Mouse (Mus musculus) intestine, embryonic 14.5 days (tissue): Measurements from ENCODE around the gene Spata7. TPM values are rescaled to one million over a fixed set of nuclear protein-coding genes. Genes with fewer than 3 reads are reported as not detected.

Source experiments
- ATAC-seq: fragments of 200-750 bp; cut with Nextera tagmentation; replicated peaks from 2 replicates; pipeline ENCODE4 v1.8.0; 2017; ENCODE audit warnings: low read depth, moderate number of reproducible peaks, moderate TSS enrichment, moderate library complexity; ENCODE audit not compliant: low FRiP score, low TSS enrichment
- DNase-seq: peaks from one replicate; pipeline ENCODE4 v3.0.0-alpha.2; 2018; ENCODE audit warnings: low spot score
- H3K27ac ChIP-seq: fragments of 300-500 bp; sonication (generic); 2 replicates; pipeline ENCODE4 v1.5.1; 2014; ENCODE audit warnings: low read depth, mild to moderate bottlenecking, control low read depth
- H3K27me3 ChIP-seq: fragments of 300-500 bp; sonication (generic); replicated peaks from 2 replicates; pipeline ENCODE4 v1.6.1; 2014; ENCODE audit warnings: low read length, control low read depth; ENCODE audit not compliant: control insufficient read depth, insufficient read depth
- H3K36me3 ChIP-seq: fragments of 300-500 bp; sonication (generic); 2 replicates; pipeline ENCODE4 v1.6.1; 2014; ENCODE audit warnings: low read length, control low read depth; ENCODE audit not compliant: control insufficient read depth, insufficient read depth
- H3K4me1 ChIP-seq: fragments of 300-500 bp; sonication (generic); replicated peaks from 2 replicates; pipeline ENCODE4 v1.6.1; 2014; ENCODE audit warnings: low read length, control low read depth, mixed read lengths; ENCODE audit not compliant: control insufficient read depth, insufficient read depth
- H3K4me2 ChIP-seq: fragments of 300-500 bp; sonication (generic); 2 replicates; pipeline ENCODE4 v1.6.1; 2014; ENCODE audit warnings: low read length
- H3K4me3 ChIP-seq: fragments of 300-500 bp; sonication (generic); 2 replicates; pipeline ENCODE4 v1.5.1; 2014; ENCODE audit warnings: low read depth, low read length, control low read depth, mixed read lengths
- H3K9ac ChIP-seq: fragments of 300-500 bp; sonication (generic); 2 replicates; pipeline ENCODE4 v1.6.1; 2014; ENCODE audit warnings: mild to moderate bottlenecking, low read length
- H3K9me3 ChIP-seq: fragments of 300-500 bp; sonication (generic); 2 replicates; pipeline ENCODE4 v1.6.1; 2016; ENCODE audit warnings: low read length, control low read depth; ENCODE audit not compliant: control insufficient read depth
- WGBS: fragments of 180-500 bp; shearing (Covaris S2); extraction: QIAGEN DNeasy Blood & Tissue Kit; methylation state at CpG from one replicate; pipeline ENCODE4 v1.1.7; 2014; 5-methylcytosine and 5-hydroxymethylcytosine counted together
- polyA plus RNA-seq: library from polyadenylated mRNA; unstranded; fragments of >200 nt; fragmentation: Nextera tagmentation; extraction: Ambion mirVana; gene quantifications from 2 replicates; pipeline ENCODE4 v1.2.1, GENCODE M21; 2014

Gene Spata7
- polyA plus RNA-seq, 1 experiment from 2014 or later = 12.9 TPM

- Histone ChIP-seq H3K36me3 (peaks cover 52% of the 10 kb centered on the region), H3K27me3 (no peaks in the 10 kb centered on the region), H3K27ac (no peak overlapping the region), H3K4me3 (no peak overlapping the region), H3K4me2 (no peak overlapping the region), H3K4me1 (no peaks in the 10 kb centered on the region), H3K9me3 (no peaks in the 10 kb centered on the region), H3K9ac (no peak overlapping the region)
- no peak for ATAC-seq
- 85% methylated on average over 15 of the region's 15 CpGs for WGBS
- DNase-seq = no peak
Observed at GRCm38 (mm10) chr12:98679906-98680305, 51.9 kb downstream of the Spata7 start.

GRCm38 (mm10) chr12:98682196-98682595, 54.2 kb downstream of the Spata7 start:
- no peak overlapping the region for H3K27ac ChIP-seq
- no peaks in the 10 kb centered on the region for H3K27me3 ChIP-seq
- ATAC-seq (no peak), DNase-seq (no peak)
- no peaks in the 10 kb centered on the region for H3K4me1 ChIP-seq
- H3K4me3 ChIP-seq = no peak overlapping the region
- 80% methylated on average over 15 of the region's 15 CpGs for WGBS
- H3K9me3 ChIP-seq = no peaks in the 10 kb centered on the region
- H3K36me3 ChIP-seq = peaks cover 64% of the 10 kb centered on the region
- no peak overlapping the region for H3K4me2 ChIP-seq
- no peak overlapping the region for H3K9ac ChIP-seq

GRCm38 (mm10) chr12:98683171-98683570, 55.2 kb downstream of the Spata7 start:
- Histone ChIP-seq H3K4me2 (no peak overlapping the region), H3K36me3 (peaks cover 69% of the 10 kb centered on the region), H3K27me3 (no peaks in the 10 kb centered on the region), H3K27ac (no peak overlapping the region), H3K4me3 (no peak overlapping the region), H3K9ac (no peak overlapping the region), H3K4me1 (no peaks in the 10 kb centered on the region), H3K9me3 (no peaks in the 10 kb centered on the region)
- ATAC-seq (no peak), DNase-seq (no peak)
- 80% methylated on average over 11 of the region's 11 CpGs for WGBS

GRCm38 (mm10) chr12:98683574-98683973, 55.6 kb downstream of the Spata7 start:
- no peak overlapping the region for H3K4me3 ChIP-seq
- ATAC-seq = no peak
- H3K27ac ChIP-seq = no peak overlapping the region
- H3K4me1 ChIP-seq = no peaks in the 10 kb centered on the region
- 47% methylated on average over 6 of the region's 6 CpGs for WGBS
- H3K36me3 ChIP-seq = peaks cover 69% of the 10 kb centered on the region
- DNase-seq = no peak
- H3K4me2 ChIP-seq = no peak overlapping the region
- no peaks in the 10 kb centered on the region for H3K9me3 ChIP-seq
- H3K27me3 ChIP-seq = no peaks in the 10 kb centered on the region
- no peak overlapping the region for H3K9ac ChIP-seq

GRCm38 (mm10) chr12:98690230-98690629, 62.3 kb downstream of the Spata7 start:
- ATAC-seq (no peak), DNase-seq (no peak)
- 90% methylated on average over 8 of the region's 8 CpGs for WGBS
- H3K4me1 ChIP-seq = no peaks in the 10 kb centered on the region
- no peak overlapping the region for H3K27ac ChIP-seq
- H3K9ac ChIP-seq = no peak overlapping the region
- no peaks in the 10 kb centered on the region for H3K9me3 ChIP-seq
- H3K27me3 ChIP-seq = no peaks in the 10 kb centered on the region
- H3K4me3 ChIP-seq = no peak overlapping the region
- H3K36me3 ChIP-seq = peaks cover 69% of the 10 kb centered on the region
- no peak overlapping the region for H3K4me2 ChIP-seq

- Histone ChIP-seq H3K27ac (no peak overlapping the region), H3K36me3 (peaks cover 37% of the 10 kb centered on the region), H3K9me3 (no peaks in the 10 kb centered on the region), H3K9ac (no peak overlapping the region), H3K4me1 (no peaks in the 10 kb centered on the region), H3K4me3 (no peak overlapping the region), H3K27me3 (no peaks in the 10 kb centered on the region), H3K4me2 (no peak overlapping the region)
- 84% methylated on average over 5 of the region's 5 CpGs for WGBS
- ATAC-seq = no peak
- DNase-seq = no peak
Observed at GRCm38 (mm10) chr12:98697202-98697601, 69.2 kb downstream of the Spata7 start.

GRCm38 (mm10) chr12:98701564-98701963, 73.6 kb downstream of the Spata7 start:
- Histone ChIP-seq H3K27ac (no peak overlapping the region), H3K9me3 (no peaks in the 10 kb centered on the region), H3K4me1 (no peaks in the 10 kb centered on the region), H3K4me2 (no peak overlapping the region), H3K36me3 (peaks cover 35% of the 10 kb centered on the region), H3K27me3 (no peaks in the 10 kb centered on the region), H3K9ac (no peak overlapping the region), H3K4me3 (no peak overlapping the region)
- ATAC-seq = no peak
- no peak for DNase-seq
- WGBS = 90% methylated on average over 9 of the region's 9 CpGs

- Histone ChIP-seq H3K27me3 (no peaks in the 10 kb centered on the region), H3K36me3 (peaks cover 34% of the 10 kb centered on the region), H3K9ac (no peak overlapping the region), H3K27ac (no peak overlapping the region), H3K4me1 (no peaks in the 10 kb centered on the region), H3K4me3 (no peak overlapping the region), H3K4me2 (no peak overlapping the region), H3K9me3 (no peaks in the 10 kb centered on the region)
- DNase-seq (no peak), ATAC-seq (no peak)
- WGBS = 87% methylated on average over 2 of the region's 2 CpGs
Observed at GRCm38 (mm10) chr12:98703554-98703953, 75.6 kb downstream of the Spata7 start.

- Histone ChIP-seq H3K4me3 (no peak overlapping the region), H3K4me2 (no peak overlapping the region), H3K4me1 (no peaks in the 10 kb centered on the region), H3K9ac (no peak overlapping the region), H3K27me3 (no peaks in the 10 kb centered on the region), H3K36me3 (peaks cover 33% of the 10 kb centered on the region), H3K9me3 (no peaks in the 10 kb centered on the region), H3K27ac (no peak overlapping the region)
- DNase-seq (no peak), ATAC-seq (no peak)
- 92% methylated on average over 10 of the region's 10 CpGs for WGBS
Observed at GRCm38 (mm10) chr12:98703961-98704360, 76.0 kb downstream of the Spata7 start.
